Mouse (Mus musculus) heart, postnatal 0 days (tissue): ENCODE measurements at regions not wholly inside any gene's neighbourhood (a gene's known extent, or its start where the extent isn't known, plus 50 kb on each side); places are given as distances from the start of the nearest gene placed in this dataset.

Experiments
- ATAC-seq: fragments of 200-750 bp; cut with Nextera tagmentation; 2 replicates; pipeline ENCODE4 v1.8.0; 2017; ENCODE audit warnings: low read depth, moderate number of reproducible peaks, moderate library complexity; ENCODE audit not compliant: insufficient read depth
- DNase-seq: peaks from one replicate; pipeline ENCODE4 v3.0.0-alpha.2; 2016; ENCODE audit warnings: low spot score
- H3K27ac ChIP-seq: fragments of 300-500 bp; sonication (generic); 2 replicates; pipeline ENCODE4 v1.5.1; 2014; ENCODE audit warnings: low read depth, mild to moderate bottlenecking
- H3K27me3 ChIP-seq: fragments of 300-500 bp; sonication (generic); 2 replicates; pipeline ENCODE4 v1.6.1; 2014; ENCODE audit warnings: low read length, mixed read lengths; ENCODE audit not compliant: control insufficient read depth, insufficient read depth
- H3K36me3 ChIP-seq: fragments of 300-500 bp; sonication (generic); replicated peaks from 2 replicates; pipeline ENCODE4 v1.6.1; 2014; ENCODE audit warnings: low read length, mixed read lengths; ENCODE audit not compliant: control insufficient read depth, insufficient read depth
- H3K4me1 ChIP-seq: fragments of 300-500 bp; sonication (generic); 2 replicates; pipeline ENCODE4 v1.6.1; 2014; ENCODE audit warnings: antibody characterized with exemption; ENCODE audit not compliant: control insufficient read depth, insufficient read depth
- H3K4me2 ChIP-seq: fragments of 300-500 bp; sonication (generic); 2 replicates; pipeline ENCODE4 v1.6.1; 2014; ENCODE audit warnings: low read depth, mild to moderate bottlenecking, low read length, moderate library complexity
- H3K4me3 ChIP-seq: fragments of 300-500 bp; sonication (generic); 2 replicates; pipeline ENCODE4 v1.5.1; 2014; ENCODE audit warnings: low read depth, low read length
- H3K9ac ChIP-seq: fragments of 300-500 bp; sonication (generic); replicated peaks from 2 replicates; pipeline ENCODE4 v1.6.1; 2014; ENCODE audit warnings: low read depth, low read length, mixed read lengths
- H3K9me3 ChIP-seq: fragments of 300-500 bp; sonication (generic); replicated peaks from 2 replicates; pipeline ENCODE4 v1.6.1; 2016; ENCODE audit warnings: low read length; ENCODE audit not compliant: control insufficient read depth
- CTCF ChIP-seq: IDR thresholded peaks from 2 replicates; pipeline ENCODE4 v1.5.1; 2016; ENCODE audit warnings: antibody characterized with exemption, control low read depth, low read depth
- EP300 ChIP-seq: IDR thresholded peaks from 2 replicates; pipeline ENCODE4 v1.6.1; 2016; ENCODE audit warnings: antibody characterized with exemption, low read depth
- WGBS: fragments of 180-500 bp; shearing (Covaris S2); extraction: QIAGEN DNeasy Blood & Tissue Kit; methylation state at CpG from one replicate; pipeline ENCODE4 v1.1.7; 2014; 5-methylcytosine and 5-hydroxymethylcytosine counted together

- no peak overlapping the region for H3K4me3 ChIP-seq
- H3K9me3 ChIP-seq = no peaks in the 10 kb centered on the region
- H3K36me3 ChIP-seq = no peaks in the 10 kb centered on the region
- TF ChIP-seq EP300 (no peak), CTCF (no peak)
- H3K4me2 ChIP-seq = no peak overlapping the region
- no peaks in the 10 kb centered on the region for H3K27me3 ChIP-seq
- no peak overlapping the region for H3K9ac ChIP-seq
- peaks cover 7% of the 10 kb centered on the region; the same call in 1 of the 2 replicates for H3K4me1 ChIP-seq
- ATAC-seq = no peak
- DNase-seq = no peak
- 85% methylated on average over 6 of the region's 6 CpGs for WGBS
- H3K27ac ChIP-seq = no peak overlapping the region
Measured at GRCm38 (mm10) chr15:62178568-62178967, 1255.8 kb upstream of the A1bg start.

GRCm38 (mm10) chr15:62177768-62178410 lies 1255.1 kb upstream of the A1bg start:
- Histone ChIP-seq H3K27ac (no peak overlapping the region), H3K9me3 (no peaks in the 10 kb centered on the region), H3K4me1 (peaks cover 7% of the 10 kb centered on the region; the same call in 1 of the 2 replicates), H3K4me2 (no peak overlapping the region), H3K27me3 (no peaks in the 10 kb centered on the region), H3K9ac (no peak overlapping the region), H3K4me3 (no peak overlapping the region), H3K36me3 (no peaks in the 10 kb centered on the region)
- WGBS = 82% methylated on average over 9 of the region's 9 CpGs
- DNase-seq (no peak), ATAC-seq (no peak)
- TF ChIP-seq CTCF = no peak
- TF ChIP-seq EP300 = no peak

GRCm38 (mm10) chr15:62176076-62176475 lies 1253.3 kb upstream of the A1bg start:
- DNase-seq (no peak), ATAC-seq (no peak)
- no peak overlapping the region for H3K27ac ChIP-seq
- no peak overlapping the region for H3K9ac ChIP-seq
- H3K36me3 ChIP-seq = no peaks in the 10 kb centered on the region
- TF ChIP-seq CTCF = no peak
- no peak for TF ChIP-seq EP300
- no peak overlapping the region for H3K4me3 ChIP-seq
- H3K4me1 ChIP-seq = peaks cover under 1% of the 10 kb centered on the region; the same call in 1 of the 2 replicates
- H3K4me2 ChIP-seq = no peak overlapping the region
- WGBS = 100% methylated on average over 2 of the region's 2 CpGs
- H3K27me3 ChIP-seq = no peaks in the 10 kb centered on the region
- H3K9me3 ChIP-seq = no peaks in the 10 kb centered on the region

- no peak overlapping the region for H3K4me3 ChIP-seq
- ATAC-seq = peak; percentile 47; the same call in 1 of the 2 replicates
- H3K27me3 ChIP-seq = no peaks in the 10 kb centered on the region
- 74% methylated on average over 10 of the region's 10 CpGs for WGBS
- TF ChIP-seq EP300 (no peak), CTCF (no peak)
- no peak overlapping the region for H3K4me2 ChIP-seq
- no peaks in the 10 kb centered on the region for H3K36me3 ChIP-seq
- H3K9me3 ChIP-seq = no peaks in the 10 kb centered on the region
- DNase-seq = no peak
- no peak overlapping the region for H3K9ac ChIP-seq
- no peak overlapping the region for H3K27ac ChIP-seq
- no peaks in the 10 kb centered on the region for H3K4me1 ChIP-seq
Measured at GRCm38 (mm10) chr15:62173633-62174543, 1251.1 kb upstream of the A1bg start.

- 77% methylated on average over 7 of the region's 7 CpGs for WGBS
- DNase-seq (no peak), ATAC-seq (no peak)
Measured at GRCm38 (mm10) chr15:62171632-62172031, 1248.8 kb upstream of the A1bg start.

More at GRCm38 (mm10) chr15:62171632-62172031, 1248.8 kb upstream of the A1bg start:
- Histone ChIP-seq H3K27me3 (no peaks in the 10 kb centered on the region), H3K4me3 (no peak overlapping the region), H3K4me2 (no peak overlapping the region), H3K4me1 (no peaks in the 10 kb centered on the region), H3K36me3 (no peaks in the 10 kb centered on the region), H3K9ac (no peak overlapping the region), H3K27ac (no peak overlapping the region), H3K9me3 (no peaks in the 10 kb centered on the region)
- no peak for TF ChIP-seq EP300
- no peak for TF ChIP-seq CTCF
